9 mouse cellular contexts compared by ENCODE assay signal in genomic region chr9:21000811-21001210, GRCm38 (mm10). TPM values are rescaled to one million over a fixed set of nuclear protein-coding genes. Genes with fewer than 3 reads are reported as not detected.
A peak's percentile ranks its signal among the peaks of the same experiment; 100 is the strongest.
DNase-seq lines count a peak whose midpoint lies in the region; ATAC-seq and TF ChIP-seq lines count a peak whose summit lies in the region.
"Had no signal": no experiment of that assay in that cellular context is flagged by ENCODE, and none has a peak within 500 bp of the region (broad histone marks: within the 10 kb centered on the region; RNA-seq: fewer than 3 reads in every experiment).

No protein-coding gene starts in this region.

- intact Hi-C loops in gastrocnemius, postnatal 14 days (cut with DNase I; ENCODE audit: low total_unique reads) = no loop called here

- TF ChIP-seq CTCF in intestine, postnatal 0 days (IDR thresholded peaks at IDR 0.05; ENCODE audit: low read depth) = peak; percentile 76

- ATAC-seq in CD4-positive, CD25-positive, alpha-beta regulatory T cell, adult 4 months = no peak
- no peak for ATAC-seq in intestine, postnatal 0 days
- ATAC-seq in intestine, embryonic 16.5 days = no peak
- no peak for ATAC-seq in liver, embryonic 12.5 days
- ATAC-seq in neural tube, embryonic 15.5 days (ENCODE audit: low FRiP score) = no peak

- H3K9ac ChIP-seq in intestine, postnatal 0 days (ENCODE audit: low read depth, low read length) = no peak overlapping the region
- H3K9ac ChIP-seq in intestine, embryonic 16.5 days (ENCODE audit: low read depth, low read length) = no peak overlapping the region
- H3K9ac ChIP-seq in liver, embryonic 12.5 days = no peak overlapping the region
- no peak overlapping the region for H3K9ac ChIP-seq in neural tube, embryonic 15.5 days (replicated peaks)
- H3K9ac ChIP-seq: limb, embryonic 12.5 days had no signal

- no peaks in the 10 kb centered on the region for H3K4me1 ChIP-seq in intestine, postnatal 0 days (replicated peaks; ENCODE audit: control insufficient read depth, insufficient read depth, low read length)
- H3K4me1 ChIP-seq in intestine, embryonic 16.5 days (ENCODE audit: control insufficient read depth, insufficient read depth, low read length) = peaks cover 2% of the 10 kb centered on the region; the same call in 1 of the 2 replicates
- peaks cover 32% of the 10 kb centered on the region for H3K4me1 ChIP-seq in liver, embryonic 12.5 days
- H3K4me1 ChIP-seq in neural tube, embryonic 15.5 days = peaks cover 17% of the 10 kb centered on the region

- H3K36me3 ChIP-seq in intestine, postnatal 0 days (ENCODE audit: control insufficient read depth, insufficient read depth) = 0 out of 2 replicates have a peak, but pooled peaks cover 7% of the 10 kb centered on the region
- peaks cover 1% of the 10 kb centered on the region; the same call in 1 of the 2 replicates for H3K36me3 ChIP-seq in intestine, embryonic 16.5 days (ENCODE audit: control insufficient read depth, insufficient read depth, low read length)
- H3K36me3 ChIP-seq in liver, embryonic 12.5 days = peaks cover 15% of the 10 kb centered on the region
- H3K36me3 ChIP-seq in neural tube, embryonic 15.5 days = peaks cover 11% of the 10 kb centered on the region

- no peak overlapping the region for H3K27ac ChIP-seq in intestine, postnatal 0 days (ENCODE audit: low read depth, low read length)
- H3K27ac ChIP-seq in intestine, embryonic 16.5 days (ENCODE audit: low read length) = no peak overlapping the region
- 0 out of 2 replicates have a peak overlapping the region, but pooled peaks have one; percentile 20 for H3K27ac ChIP-seq in liver, embryonic 12.5 days
- H3K27ac ChIP-seq in neural tube, embryonic 15.5 days (replicated peaks) = no peak overlapping the region
- H3K27ac ChIP-seq: limb, embryonic 12.5 days had no signal

- peak; percentile 27 for DNase-seq in CD4-positive, CD25-positive, alpha-beta regulatory T cell, adult 2 months (ENCODE audit: low read depth, low spot score)
- peak; percentile 59 for DNase-seq in ZHBTc4 (ENCODE audit: low read depth, low spot score)
- DNase-seq in gastrocnemius, postnatal 14 days = no peak

- no peaks in the 10 kb centered on the region for H3K9me3 ChIP-seq in intestine, postnatal 0 days (ENCODE audit: control insufficient read depth)
- no peaks in the 10 kb centered on the region for H3K9me3 ChIP-seq in intestine, embryonic 16.5 days (ENCODE audit: control insufficient read depth, low read length)
- H3K9me3 ChIP-seq in liver, embryonic 12.5 days (replicated peaks) = no peaks in the 10 kb centered on the region
- H3K9me3 ChIP-seq in neural tube, embryonic 15.5 days (replicated peaks) = no peaks in the 10 kb centered on the region
- H3K9me3 ChIP-seq: limb, embryonic 12.5 days had no signal

- H3K27me3 ChIP-seq in intestine, postnatal 0 days (replicated peaks; ENCODE audit: control insufficient read depth, insufficient read depth, low read length) = no peaks in the 10 kb centered on the region
- H3K27me3 ChIP-seq in intestine, embryonic 16.5 days (replicated peaks; ENCODE audit: control insufficient read depth, insufficient read depth, low read length) = no peaks in the 10 kb centered on the region
- H3K27me3 ChIP-seq in liver, embryonic 12.5 days (replicated peaks) = no peaks in the 10 kb centered on the region
- no peaks in the 10 kb centered on the region for H3K27me3 ChIP-seq in neural tube, embryonic 15.5 days (replicated peaks)
- H3K27me3 ChIP-seq: limb, embryonic 12.5 days had no signal

- H3K4me2 ChIP-seq in intestine, postnatal 0 days (replicated peaks; ENCODE audit: low read depth) = no peak overlapping the region
- H3K4me2 ChIP-seq in intestine, embryonic 16.5 days (ENCODE audit: low read depth, low read length) = no peak overlapping the region
- H3K4me2 ChIP-seq in liver, embryonic 12.5 days = no peak overlapping the region
- no peak overlapping the region for H3K4me2 ChIP-seq in neural tube, embryonic 15.5 days
- H3K4me2 ChIP-seq: limb, embryonic 12.5 days had no signal

- no peak overlapping the region for H3K4me3 ChIP-seq in intestine, postnatal 0 days (ENCODE audit: low read depth, low read length)
- no peak overlapping the region for H3K4me3 ChIP-seq in intestine, embryonic 16.5 days (ENCODE audit: low read length)
- no peak overlapping the region for H3K4me3 ChIP-seq in liver, embryonic 12.5 days
- H3K4me3 ChIP-seq in neural tube, embryonic 15.5 days (replicated peaks) = no peak overlapping the region
- H3K4me3 ChIP-seq: limb, embryonic 12.5 days had no signal

RNA-seq across cellular contexts. Expression of gene Mrpl4, which starts 1.7 kb away (rescaled TPM):
- 100 to 1,000 TPM in 1 of 2 experiments, 10 to 100 TPM in 1; 94.9 to 122 TPM for polyA plus RNA-seq in CD4-positive, CD25-positive, alpha-beta regulatory T cell, adult 4 months (2017; shearing (Covaris generic))
- polyA plus RNA-seq in intestine, postnatal 0 days (2015; fragmentation: Nextera tagmentation; extraction: Ambion mirVana) = 107 and 113 TPM in 2 replicates
- 165 and 181 TPM in 2 replicates for polyA plus RNA-seq in intestine, embryonic 16.5 days (2015; fragmentation: Nextera tagmentation; extraction: Ambion mirVana)
- 89.3 and 91.4 TPM in 2 replicates for polyA plus RNA-seq in liver, embryonic 12.5 days (2016; fragmentation: Nextera tagmentation; extraction: Ambion mirVana)
- total RNA-seq in gastrocnemius, postnatal 14 days (2021) = 10 to 100 TPM; 50.8 to 54.9 TPM
- 114 and 123 TPM in 2 replicates for polyA plus RNA-seq in neural tube, embryonic 15.5 days (2015; fragmentation: Nextera tagmentation; extraction: Ambion mirVana)

RNA-seq across cellular contexts. Expression of gene Icam1, which starts 15.0 kb away (rescaled TPM):
- 100 to 1,000 TPM in 1 of 2 experiments, 10 to 100 TPM in 1; 66.8 to 106 TPM for polyA plus RNA-seq in CD4-positive, CD25-positive, alpha-beta regulatory T cell, adult 4 months (2017; shearing (Covaris generic))
- 10.2 and 11.8 TPM in 2 replicates for polyA plus RNA-seq in intestine, postnatal 0 days (2015; fragmentation: Nextera tagmentation; extraction: Ambion mirVana)
- 12.7 and 13.7 TPM in 2 replicates for polyA plus RNA-seq in intestine, embryonic 16.5 days (2015; fragmentation: Nextera tagmentation; extraction: Ambion mirVana)
- 9.9 TPM in 2 replicates for polyA plus RNA-seq in liver, embryonic 12.5 days (2016; fragmentation: Nextera tagmentation; extraction: Ambion mirVana)
- total RNA-seq in gastrocnemius, postnatal 14 days (2021) = 1 to 10 TPM; 3.1 to 3.4 TPM
- 4.2 and 16.9 TPM in 2 replicates for polyA plus RNA-seq in neural tube, embryonic 15.5 days (2015; fragmentation: Nextera tagmentation; extraction: Ambion mirVana)

RNA-seq across cellular contexts. Expression of gene S1pr2, which starts 24.2 kb away (rescaled TPM):
- polyA plus RNA-seq in CD4-positive, CD25-positive, alpha-beta regulatory T cell, adult 4 months (2017; shearing (Covaris generic)) = 1 to 10 TPM; 3.2 to 5.6 TPM
- 9.5 and 11.4 TPM in 2 replicates for polyA plus RNA-seq in intestine, postnatal 0 days (2015; fragmentation: Nextera tagmentation; extraction: Ambion mirVana)
- polyA plus RNA-seq in intestine, embryonic 16.5 days (2015; fragmentation: Nextera tagmentation; extraction: Ambion mirVana) = 24.3 and 24.4 TPM in 2 replicates
- polyA plus RNA-seq in liver, embryonic 12.5 days (2016; fragmentation: Nextera tagmentation; extraction: Ambion mirVana) = 6.6 and 6.7 TPM in 2 replicates
- 1 to 10 TPM; 4.5 to 7.8 TPM for total RNA-seq in gastrocnemius, postnatal 14 days (2021)
- polyA plus RNA-seq in neural tube, embryonic 15.5 days (2015; fragmentation: Nextera tagmentation; extraction: Ambion mirVana) = 8.8 and 17.9 TPM in 2 replicates

RNA-seq across cellular contexts. Expression of gene Icam4, which starts 28.4 kb away (rescaled TPM):
- 1 to 10 TPM; 2.7 to 3.5 TPM for polyA plus RNA-seq in CD4-positive, CD25-positive, alpha-beta regulatory T cell, adult 4 months (2017; shearing (Covaris generic))
- 0.12 and 0.20 TPM in 2 replicates for polyA plus RNA-seq in intestine, postnatal 0 days (2015; fragmentation: Nextera tagmentation; extraction: Ambion mirVana)
- polyA plus RNA-seq in intestine, embryonic 16.5 days (2015; fragmentation: Nextera tagmentation; extraction: Ambion mirVana) = 1.8 and 5.4 TPM in 2 replicates
- polyA plus RNA-seq in liver, embryonic 12.5 days (2016; fragmentation: Nextera tagmentation; extraction: Ambion mirVana) = 231 and 238 TPM in 2 replicates
- total RNA-seq in gastrocnemius, postnatal 14 days (2021) = under 1 TPM; 0.29 to 0.43 TPM
- polyA plus RNA-seq in neural tube, embryonic 15.5 days (2015; fragmentation: Nextera tagmentation; extraction: Ambion mirVana) = 0.54 TPM in 1 of 2 replicates, not detected in the other

RNA-seq across cellular contexts. Expression of gene Icam5, which starts 31.1 kb away (rescaled TPM):
- under 1 TPM in 1 of 2 experiments, not detected in 1; 0.20 TPM for polyA plus RNA-seq in CD4-positive, CD25-positive, alpha-beta regulatory T cell, adult 4 months (2017; shearing (Covaris generic))
- 0.08 and 0.12 TPM in 2 replicates for polyA plus RNA-seq in intestine, postnatal 0 days (2015; fragmentation: Nextera tagmentation; extraction: Ambion mirVana)
- 0.09 and 0.10 TPM in 2 replicates for polyA plus RNA-seq in intestine, embryonic 16.5 days (2015; fragmentation: Nextera tagmentation; extraction: Ambion mirVana)
- polyA plus RNA-seq in liver, embryonic 12.5 days (2016; fragmentation: Nextera tagmentation; extraction: Ambion mirVana) = 0.42 and 0.45 TPM in 2 replicates
- total RNA-seq in gastrocnemius, postnatal 14 days (2021) = under 1 TPM; 0.07 to 0.10 TPM
- 1.8 and 2.0 TPM in 2 replicates for polyA plus RNA-seq in neural tube, embryonic 15.5 days (2015; fragmentation: Nextera tagmentation; extraction: Ambion mirVana)
- polyA plus RNA-seq: limb, embryonic 12.5 days had no signal
